Mouse (Mus musculus) naive thymus-derived CD4-positive, alpha-beta T cell, adult 5 months (primary cell): ENCODE results near the gene Dad1. TPM values are rescaled to one million over a fixed set of nuclear protein-coding genes. Genes with fewer than 3 reads are reported as not detected.

ENCODE experiments used
- polyA plus RNA-seq: library from polyadenylated mRNA; unstranded; fragments of 100-300 nt; shearing (Covaris generic); gene quantifications from one replicate; pipeline ENCODE4 v1.2.1, GENCODE M21; 2017

Gene Dad1
- 421 TPM for polyA plus RNA-seq

GRCm38 (mm10) chr14:54253741-54254291 is at the start of gene Dad1, which contains the start of gene Abhd4:
Dad1 (minus strand) TSS chr14:54254104.
Abhd4 (plus strand) TSS chr14:54254188.

GRCm38 (mm10) chr14:54284839-54285238 is 30.9 kb upstream of the Dad1 start, which contains the start of gene Olfr49:
Olfr49 (minus strand) TSS chr14:54284939.

Other genes with a start within 250 kb of the Dad1 start
- 3.4 TPM for gene Abhd4, start 84 bp upstream of the Dad1 start, polyA plus RNA-seq
- gene Olfr49, start 30.8 kb upstream of the Dad1 start, polyA plus RNA-seq = 0.11 TPM
- gene Oxa1l, start 106.7 kb upstream of the Dad1 start, polyA plus RNA-seq = 51.3 TPM
- 1.2 TPM for gene Slc7a7, start 163.7 kb upstream of the Dad1 start, polyA plus RNA-seq
- gene Mrpl52, start 172.8 kb upstream of the Dad1 start, polyA plus RNA-seq = 69.2 TPM
- gene Mmp14, start 177.5 kb upstream of the Dad1 start, polyA plus RNA-seq = 0.49 TPM
- gene Lrp10, start 210.0 kb upstream of the Dad1 start, polyA plus RNA-seq = 182 TPM
- not detected for gene Rem2, start 222.0 kb upstream of the Dad1 start, polyA plus RNA-seq